Mouse (Mus musculus) hematopoietic stem cell, adult 5-6 weeks (primary cell): ENCODE measurements at regions not wholly inside any gene's neighbourhood (a gene's known extent, or its start where the extent isn't known, plus 50 kb on each side); places are given as distances from the start of the nearest gene placed in this dataset.
A peak's percentile ranks its signal among the peaks of the same experiment; 100 is the strongest.

ENCODE experiments used
- ATAC-seq, 2 experiments: fragments of 125-278 bp in 1 of 2; replicated peaks in 1 of 2; 2 replicates each; pipeline ENCODE4 v1.8.0; 2016 to 2017; ENCODE audit warnings: inconsistent platforms in 2 of 2, mild to moderate bottlenecking in 2 of 2, moderate number of reproducible peaks in 2 of 2, low read depth in 1 of 2, moderate TSS enrichment in 1 of 2; ENCODE audit not compliant: low FRiP score in 2 of 2, poor library complexity in 2 of 2, severe bottlenecking in 2 of 2, insufficient read depth in 1 of 2, low TSS enrichment in 1 of 2

- ATAC-seq: no peak
Measured at GRCm38 (mm10) chr10:8998758-8999398, 113.0 kb upstream of the Sash1 start.

DNA sequence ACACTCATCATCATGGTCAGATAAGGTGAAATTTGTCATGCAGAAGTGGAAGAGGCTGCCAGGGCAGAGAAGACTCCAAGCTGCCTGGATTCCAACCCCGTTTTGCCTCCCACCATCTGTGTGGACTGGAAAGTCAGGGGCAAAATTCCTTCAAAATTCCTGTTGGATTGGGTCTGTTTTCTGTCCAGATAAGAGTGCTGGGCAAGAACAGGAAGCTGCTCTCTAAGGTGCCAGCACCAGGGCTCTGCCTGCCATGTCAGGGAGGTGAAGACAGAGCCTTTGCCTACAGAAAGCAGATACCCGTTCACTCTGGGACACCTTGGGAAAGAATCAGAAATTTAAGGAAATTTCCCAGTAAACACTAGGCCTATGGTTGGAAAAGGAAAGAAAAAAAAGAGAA, 112.5 kb upstream of the Sash1 start:
- ATAC-seq: no peak

GRCm38 (mm10) chr10:8995097-8995496, 109.2 kb upstream of the Sash1 start:
- no peak for ATAC-seq

DNA sequence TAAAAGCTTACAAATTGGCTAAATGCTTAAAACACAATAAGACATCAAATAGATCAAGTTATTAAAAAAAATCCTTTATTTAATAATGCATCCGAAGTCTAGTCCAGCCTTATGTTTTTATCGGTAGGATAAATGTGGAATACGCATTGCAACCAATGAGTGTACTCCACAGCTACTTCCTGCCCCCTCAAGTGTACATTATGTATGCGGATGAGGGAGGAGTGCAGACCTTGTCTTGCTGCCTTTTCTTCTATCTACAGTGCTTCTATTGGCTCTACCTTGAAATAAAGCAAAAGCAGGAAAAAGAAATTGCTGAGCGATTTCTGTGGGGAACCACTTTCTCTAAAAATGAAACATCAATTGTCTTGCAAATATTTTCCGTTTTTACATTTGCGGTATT, 100.5 kb upstream of the Sash1 start:
- no peak for ATAC-seq

DNA sequence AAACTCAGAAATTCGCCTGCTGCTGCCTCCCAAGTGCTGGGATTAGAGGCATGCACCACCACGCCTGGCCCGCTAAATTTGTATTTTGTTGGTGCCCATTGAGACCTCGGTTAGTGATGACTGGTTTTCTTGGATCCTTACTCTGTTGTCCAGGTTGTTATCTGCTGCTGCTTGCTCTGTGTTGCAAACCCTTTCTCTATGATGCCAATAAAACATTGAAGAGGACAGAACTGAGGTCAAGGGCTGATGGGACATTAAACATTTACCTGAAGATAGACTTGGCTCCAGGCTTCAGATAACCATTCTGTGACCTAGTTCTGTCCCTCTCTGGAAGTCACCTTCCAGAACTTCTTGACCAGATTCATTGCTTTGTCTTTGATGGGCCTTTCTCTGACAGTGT, 97.5 kb upstream of the Sash1 start:
- no peak for ATAC-seq

GRCm38 (mm10) chr10:8980568-8980967, 94.7 kb upstream of the Sash1 start:
- no peak for ATAC-seq

DNA sequence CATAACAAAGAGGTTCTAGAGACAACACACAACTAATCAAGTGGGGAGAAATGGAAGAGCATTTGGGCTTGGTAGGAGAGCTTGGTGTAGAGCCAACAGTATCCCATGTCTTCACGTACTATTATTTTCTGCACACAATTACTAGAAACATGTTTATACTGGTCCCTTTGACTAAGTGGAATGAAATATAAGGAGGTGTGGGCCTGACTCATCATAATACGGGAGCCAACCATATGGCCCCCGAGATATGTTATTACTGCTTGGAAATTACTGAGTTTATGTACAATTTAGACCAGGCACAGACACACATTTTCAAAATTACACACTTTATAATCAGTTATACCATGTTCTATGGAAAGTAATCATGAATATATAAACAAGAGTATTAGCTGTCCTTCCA, 92.7 kb upstream of the Sash1 start:
- no peak for ATAC-seq

- ATAC-seq: peak; percentile 94 to 100
Measured at GRCm38 (mm10) chr10:8973934-8974333, 88.1 kb upstream of the Sash1 start.

GRCm38 (mm10) chr10:8972789-8973551, 87.1 kb upstream of the Sash1 start:
- no peak for ATAC-seq

DNA sequence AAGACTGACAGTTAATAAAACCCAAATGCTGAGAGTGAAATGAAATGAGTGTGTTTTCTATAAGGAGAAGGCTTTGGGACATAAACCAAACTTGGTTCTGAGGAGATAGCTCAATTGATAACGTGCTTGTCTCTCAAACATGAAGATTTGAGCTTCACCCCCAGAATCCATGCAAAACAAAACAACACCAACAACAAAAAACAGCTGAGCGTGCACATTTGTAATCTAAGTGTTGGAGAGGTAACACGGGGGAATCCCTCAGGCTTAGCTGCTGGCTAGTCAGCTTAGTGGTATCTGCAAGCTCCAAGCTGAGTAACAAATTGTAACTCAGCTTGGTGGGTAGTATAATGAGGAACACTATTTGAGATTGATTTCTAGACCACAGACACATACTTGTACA, 84.9 kb upstream of the Sash1 start:
- no peak for ATAC-seq

DNA sequence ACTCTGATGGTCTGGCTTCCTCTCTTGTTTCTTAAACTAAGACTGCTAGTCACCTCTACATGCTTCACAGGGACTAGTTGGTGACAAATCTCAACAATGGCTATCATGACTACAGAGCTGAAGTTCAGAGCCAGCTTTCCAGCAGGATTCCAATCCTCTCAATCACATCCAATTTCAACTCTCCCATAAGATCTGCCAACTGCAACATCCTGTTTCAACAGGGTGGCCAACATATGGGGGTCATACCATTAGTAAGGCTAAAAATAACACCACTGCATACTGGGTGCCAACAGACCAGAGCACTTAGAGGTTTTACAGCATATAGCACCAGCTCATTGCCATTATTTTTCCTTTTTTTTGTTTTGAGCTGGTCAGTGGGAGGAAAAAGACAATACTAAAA, 83.7 kb upstream of the Sash1 start:
- no peak for ATAC-seq

DNA sequence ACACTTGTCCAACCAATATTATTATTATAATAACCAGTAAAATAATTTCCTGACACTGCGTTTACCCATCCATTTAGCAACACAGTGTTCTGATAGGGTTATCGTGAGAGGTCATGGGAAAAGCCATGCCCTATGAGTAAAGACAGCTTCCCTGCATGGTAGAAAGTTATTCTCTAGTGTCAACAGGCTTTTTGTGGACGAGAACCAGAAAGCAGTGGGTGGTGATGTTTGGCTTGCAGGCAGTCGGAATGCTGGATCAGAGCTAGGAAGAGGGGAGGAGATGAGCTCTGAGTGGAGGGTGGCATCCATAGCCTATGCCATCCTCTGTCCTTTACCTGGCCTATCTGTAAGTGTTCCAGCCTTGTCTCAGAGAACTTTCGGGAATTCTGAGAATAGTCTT, 83.1 kb upstream of the Sash1 start:
- no peak for ATAC-seq

- no peak for ATAC-seq
Measured at GRCm38 (mm10) chr10:8968276-8968923, 82.5 kb upstream of the Sash1 start.

DNA sequence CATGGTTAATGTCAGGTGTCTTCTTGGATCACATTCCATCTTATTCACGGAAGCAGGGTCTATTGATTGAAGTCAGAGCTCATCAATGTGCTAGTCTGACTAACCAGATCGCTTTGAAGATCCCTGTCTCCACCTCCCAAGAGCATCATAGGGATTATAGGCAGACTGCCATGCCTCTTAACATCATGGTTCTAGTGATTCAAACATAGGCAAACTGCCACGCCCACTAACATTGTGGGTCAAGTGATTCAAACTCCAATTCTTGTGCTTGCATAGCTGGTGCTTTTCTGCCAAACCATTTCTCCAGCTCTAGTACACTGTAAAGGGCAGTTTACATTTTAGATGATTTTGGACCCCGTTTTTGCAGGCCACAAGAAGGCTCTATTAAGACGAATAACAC, 77.1 kb upstream of the Sash1 start:
- no peak for ATAC-seq

DNA sequence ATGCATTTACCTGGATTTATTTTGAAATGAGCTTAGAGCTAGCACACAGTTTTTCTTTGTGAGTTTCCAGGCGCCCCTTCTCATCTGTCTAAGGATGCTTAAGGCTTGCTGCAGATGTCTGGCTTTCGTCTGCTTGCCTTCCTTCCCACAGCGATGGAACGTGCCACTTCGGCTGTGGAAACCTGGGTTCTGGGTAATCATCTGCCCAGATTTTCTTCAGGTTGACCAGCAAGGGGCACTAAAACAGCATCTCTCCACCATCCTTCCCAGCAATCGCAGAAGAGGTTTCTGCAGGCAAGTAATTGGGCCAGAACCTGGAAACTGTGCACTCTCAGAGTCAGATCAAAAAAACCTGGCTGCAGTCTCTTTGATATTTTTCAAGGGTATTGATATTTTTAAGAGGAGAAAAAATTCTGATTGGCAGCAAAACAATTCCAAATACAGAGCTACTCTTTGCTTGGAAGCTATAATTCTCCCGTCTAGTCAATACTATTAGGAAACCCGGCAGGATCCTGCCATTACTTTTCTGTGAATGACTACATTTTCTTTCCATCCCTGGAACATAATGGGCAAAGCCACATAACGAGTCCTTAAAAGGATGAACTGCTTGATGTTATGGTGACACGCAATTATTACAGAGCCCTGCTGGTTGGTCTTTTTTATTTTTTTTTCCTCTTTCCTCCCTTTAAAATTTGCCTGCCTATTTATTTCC, 75.2 kb upstream of the Sash1 start:
- ATAC-seq: no peak

- no peak for ATAC-seq
Measured at GRCm38 (mm10) chr10:8960275-8960960, 74.5 kb upstream of the Sash1 start.

GRCm38 (mm10) chr10:8955499-8956211, 69.8 kb upstream of the Sash1 start:
- ATAC-seq: peak; percentile 92 to 96
